Mouse (Mus musculus) ES-Bruce4 (cell line): ENCODE measurements around the gene Tmsb10.

Source experiments
- CTCF ChIP-seq: IDR thresholded peaks from one replicate; pipeline ENCODE4 v1.8.1; 2011; ENCODE audit warnings: low read depth, low read length
- EP300 ChIP-seq: IDR thresholded peaks from 2 replicates; pipeline ENCODE4 v1.6.1; 2011; ENCODE audit warnings: low read depth, low read length; ENCODE audit not compliant: insufficient read depth
- POLR2A ChIP-seq: IDR thresholded peaks from one replicate; pipeline ENCODE4 v1.8.1; 2011; ENCODE audit warnings: low read length; ENCODE audit not compliant: insufficient read depth

DNA sequence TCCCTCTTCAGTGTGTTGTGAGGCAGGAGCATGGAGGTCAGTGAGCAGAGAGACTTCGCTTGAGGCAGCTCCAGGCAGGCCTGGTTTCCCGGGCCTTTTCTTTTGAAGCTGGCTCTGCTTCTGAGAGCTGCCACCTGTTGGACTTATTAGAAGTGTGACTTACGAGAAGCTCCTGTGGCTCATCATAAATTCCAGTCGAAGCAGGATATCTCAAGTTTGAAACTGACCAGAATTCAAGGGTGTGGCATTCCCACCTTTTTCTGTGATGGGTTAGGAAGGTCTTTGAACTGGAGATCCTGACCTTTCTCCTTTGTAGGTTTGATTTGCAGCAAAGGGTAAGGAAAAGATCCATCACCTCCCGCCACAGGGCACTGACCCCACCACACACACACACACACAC, 45.1 kb upstream of the Tmsb10 start:
- TF ChIP-seq CTCF (no peak), POLR2A (no peak), EP300 (no peak)
